Mouse (Mus musculus) Muller cell, postnatal 12 days (primary cell): ENCODE data around the gene Vta1.

Experiments
- DNase-seq: peaks from one replicate; pipeline ENCODE4 v3.0.0-alpha.2; 2015; ENCODE audit errors: inconsistent ontology term

Gene Vta1

DNA sequence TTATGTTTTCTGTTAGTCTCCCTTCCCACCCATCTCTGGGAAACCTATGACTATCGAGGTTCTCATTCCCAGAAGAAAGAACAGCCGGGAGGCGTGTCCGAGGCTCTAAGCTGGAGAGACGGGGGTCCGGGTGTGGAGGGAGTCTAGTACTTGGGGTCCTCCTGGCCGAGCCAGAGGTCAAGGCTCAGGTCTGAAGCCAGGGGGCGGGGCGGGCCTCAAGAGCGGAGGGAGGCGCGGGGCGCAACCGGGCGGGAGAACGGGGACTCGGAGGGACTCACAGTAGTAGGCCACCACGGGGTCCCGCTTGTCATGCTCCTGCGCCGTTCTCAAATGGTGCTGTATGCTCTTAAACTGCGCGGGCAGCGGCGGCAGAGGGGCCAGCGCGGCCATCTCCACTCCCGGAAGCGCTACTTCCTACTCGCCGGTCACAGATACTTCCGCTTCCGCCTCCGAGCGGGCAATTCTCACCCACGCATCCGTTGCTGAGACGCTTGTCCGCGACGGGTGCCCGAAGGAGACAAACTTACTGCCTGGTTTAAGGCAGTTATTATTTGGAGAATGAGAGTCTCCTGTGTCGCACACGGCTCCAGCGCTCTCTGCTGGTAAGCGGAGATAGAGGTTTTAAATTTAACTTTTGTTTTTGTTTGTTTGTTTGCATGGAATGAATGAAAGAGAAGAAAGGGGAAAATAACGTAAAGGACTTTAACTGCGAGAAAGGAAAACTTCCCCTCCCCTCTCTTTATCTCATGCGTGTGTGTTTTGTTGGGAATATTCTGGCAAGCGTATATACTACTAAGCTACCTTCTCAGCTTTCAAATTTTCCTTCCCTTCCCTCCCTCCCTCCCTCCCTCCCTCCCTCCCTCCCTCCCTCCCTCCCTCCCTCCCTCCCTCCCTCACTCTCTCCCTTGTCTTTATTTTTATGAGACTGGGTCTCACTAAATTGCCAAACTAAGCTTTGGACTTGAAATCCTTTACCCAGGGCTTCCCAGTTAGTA lies at the start of gene Vta1, which contains the start of gene Nmbr:
Vta1 (minus strand) TSS at position 489 of the 995 bp plus-strand sequence.
Nmbr (plus strand) TSS at position 520 of the 995 bp plus-strand sequence.
- peak; percentile 92 for DNase-seq

- DNase-seq = peak; percentile 33
Measured at GRCm38 (mm10) chr10:14734285-14734684, 28.9 kb upstream of the Vta1 start.

DNA sequence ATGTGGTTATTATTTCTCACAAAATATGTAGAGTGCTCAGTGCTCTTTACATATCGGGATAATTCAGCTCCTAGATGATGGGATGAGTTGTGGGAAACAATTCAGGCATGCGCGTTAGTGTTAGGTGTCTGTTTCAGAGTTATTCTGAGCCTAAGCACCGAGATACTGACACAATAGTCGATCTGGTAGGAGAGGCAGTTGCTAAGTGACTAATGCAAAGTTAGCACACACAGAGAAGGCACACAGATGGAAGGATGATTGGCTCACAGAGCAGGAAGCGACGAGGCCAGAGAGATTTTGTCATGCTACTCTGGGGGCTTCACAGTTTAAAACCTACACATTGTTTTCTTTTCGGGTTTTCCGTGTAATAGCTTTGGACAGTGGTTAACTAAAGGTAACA lies 20.3 kb upstream of the Vta1 start:
- no peak for DNase-seq

- no peak for DNase-seq
Measured at GRCm38 (mm10) chr10:14718114-14718513, 12.8 kb upstream of the Vta1 start, which contains the start of gene Gje1. Gje1 (minus strand) TSS chr10:14718214.

DNA sequence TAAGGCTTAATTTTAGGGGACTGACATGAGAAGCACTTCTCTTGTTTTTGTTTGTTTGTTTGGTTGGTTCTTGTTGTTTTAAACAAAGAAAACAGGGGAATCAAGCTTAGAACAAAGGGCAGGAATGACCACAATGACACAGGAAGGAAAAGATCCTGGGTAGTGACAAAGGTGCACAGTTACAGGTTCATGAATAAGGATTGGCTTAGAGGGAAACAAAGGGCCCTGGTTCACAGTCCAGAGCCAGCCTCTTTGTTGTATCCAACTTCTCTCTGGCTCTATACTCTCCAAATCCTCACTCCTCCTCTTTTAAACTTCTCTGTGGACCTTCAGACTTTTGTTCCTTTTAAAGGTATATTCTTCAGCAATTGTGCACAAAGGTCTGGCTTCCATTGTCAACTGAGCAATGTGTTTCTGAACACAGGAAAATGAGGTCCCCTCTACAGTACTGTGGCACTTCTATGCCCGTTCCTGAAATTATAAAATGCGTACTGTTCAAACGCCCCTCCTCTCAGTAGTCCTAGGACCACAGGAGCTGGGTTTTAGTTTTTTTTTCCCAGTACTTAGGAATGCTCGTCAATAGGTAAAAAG lies 1.4 kb downstream of the Vta1 start:
- DNase-seq = no peak

- DNase-seq = peak; percentile 14
Measured at GRCm38 (mm10) chr10:14703239-14703638, 2.1 kb downstream of the Vta1 start.

- DNase-seq = no peak
Measured at GRCm38 (mm10) chr10:14690349-14690748, 15.0 kb downstream of the Vta1 start.

DNA sequence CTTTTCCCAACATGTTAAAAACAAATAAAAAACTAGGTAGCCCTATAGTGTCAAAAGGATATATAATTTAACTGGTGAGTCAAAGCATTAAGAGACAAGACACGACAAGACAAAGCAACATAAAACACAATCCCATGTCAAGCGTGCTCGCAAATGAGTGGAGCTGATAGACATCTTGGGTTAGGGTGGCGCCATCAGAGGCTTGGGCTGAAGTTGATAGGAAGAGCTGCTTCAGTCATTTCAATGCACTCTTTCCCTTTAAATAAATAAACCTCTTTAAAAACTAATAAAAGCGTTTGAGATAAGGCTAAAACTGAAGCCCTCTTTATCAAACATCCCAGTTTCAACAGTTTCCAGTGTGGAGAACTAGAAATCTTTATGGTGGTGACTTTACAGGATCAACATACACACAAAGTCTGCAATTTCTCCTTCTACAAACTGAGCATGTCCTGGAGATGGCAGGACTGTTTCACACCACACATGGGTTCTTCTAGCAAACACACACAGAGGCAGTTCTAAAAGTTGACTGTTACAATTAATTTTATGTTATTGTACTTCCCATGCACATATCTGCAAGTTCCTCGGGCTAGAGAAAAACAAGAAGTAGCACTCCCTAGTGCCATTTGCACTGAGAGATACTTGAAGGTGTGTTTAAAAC lies 16.4 kb downstream of the Vta1 start:
- no peak for DNase-seq

GRCm38 (mm10) chr10:14685663-14686062 lies 19.7 kb downstream of the Vta1 start:
- no peak for DNase-seq

- no peak for DNase-seq
Measured at GRCm38 (mm10) chr10:14666147-14666546, 39.2 kb downstream of the Vta1 start.

DNA sequence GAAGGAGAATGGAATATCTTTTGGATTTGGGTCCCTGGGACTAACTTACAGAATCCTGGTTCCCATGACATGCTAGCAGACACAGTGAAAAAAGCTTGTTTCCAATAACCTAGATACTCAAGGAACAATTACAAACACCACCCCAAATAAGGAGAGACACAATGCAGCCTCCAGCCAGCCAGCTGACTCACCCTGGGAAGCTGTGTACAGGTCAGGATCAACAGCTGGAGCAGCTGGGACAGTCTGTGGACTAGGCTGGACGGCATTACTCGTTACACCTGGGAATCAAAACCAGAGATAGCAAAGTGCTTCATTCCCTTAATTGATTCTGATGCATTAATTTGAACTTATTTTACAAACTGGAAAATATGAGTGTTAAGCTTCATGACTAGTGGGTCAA lies 44.5 kb downstream of the Vta1 start:
- DNase-seq = no peak

- DNase-seq = peak; percentile 75
Measured at GRCm38 (mm10) chr10:14639635-14640034, 65.7 kb downstream of the Vta1 start.

DNA sequence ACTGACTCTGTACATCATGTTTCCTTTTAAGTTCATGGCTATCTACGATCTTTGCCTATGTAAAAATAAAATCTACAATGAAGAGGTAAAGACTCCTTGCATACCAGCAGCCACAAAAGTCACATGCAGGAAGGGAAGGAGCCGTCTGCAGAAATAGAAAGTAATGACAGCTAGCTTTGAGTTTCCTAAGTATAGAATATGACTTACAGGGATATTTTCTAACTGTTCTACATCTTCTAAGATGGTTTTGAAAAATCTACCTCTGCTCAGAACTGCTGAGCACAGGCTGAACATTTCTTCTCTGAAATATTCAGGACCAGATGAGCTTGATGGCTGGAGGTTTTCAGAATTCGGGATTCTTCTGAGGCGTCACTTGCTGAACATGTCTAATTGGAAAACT lies 66.3 kb downstream of the Vta1 start:
- DNase-seq = no peak

DNA sequence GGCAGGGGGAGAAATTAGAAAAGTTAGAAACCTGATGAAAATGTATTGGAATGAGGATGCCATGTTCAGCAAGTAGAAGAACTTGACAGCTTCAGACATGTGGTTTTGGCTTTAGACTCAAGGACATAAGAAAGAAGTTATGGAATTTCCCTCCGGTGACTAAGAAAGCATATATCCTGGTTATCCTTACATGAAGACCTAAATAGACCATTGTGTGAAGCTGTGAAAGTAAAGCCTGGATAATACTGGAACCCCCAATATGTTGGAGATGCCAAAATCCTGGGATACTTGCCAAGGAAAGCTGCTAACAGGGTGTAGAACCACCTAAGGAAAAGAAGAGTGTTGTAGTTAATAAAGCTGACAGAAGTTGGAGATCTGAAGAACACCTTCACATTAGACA lies 79.7 kb downstream of the Vta1 start:
- no peak for DNase-seq

- peak; percentile 17 for DNase-seq
Measured at GRCm38 (mm10) chr10:14619156-14619555, 86.2 kb downstream of the Vta1 start.

DNA sequence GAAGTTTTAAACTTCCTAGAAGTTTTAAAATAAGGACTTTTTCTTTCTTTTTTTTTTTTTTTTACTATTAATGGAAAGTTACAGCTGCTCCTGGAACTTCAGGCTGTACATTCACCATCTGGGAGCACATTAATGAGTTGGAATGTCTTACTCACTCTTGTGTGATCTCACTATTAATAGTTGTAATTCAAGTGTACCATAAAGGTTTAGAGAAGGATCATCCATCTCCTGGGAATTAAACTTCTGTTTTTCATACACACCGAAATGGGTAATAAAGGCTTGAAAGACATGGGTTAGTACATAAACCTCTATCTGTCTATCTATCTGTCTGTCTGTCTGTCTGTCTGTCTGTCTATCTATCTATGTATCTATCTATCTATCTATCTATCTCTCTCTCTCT lies 87.1 kb downstream of the Vta1 start:
- DNase-seq = no peak

DNA sequence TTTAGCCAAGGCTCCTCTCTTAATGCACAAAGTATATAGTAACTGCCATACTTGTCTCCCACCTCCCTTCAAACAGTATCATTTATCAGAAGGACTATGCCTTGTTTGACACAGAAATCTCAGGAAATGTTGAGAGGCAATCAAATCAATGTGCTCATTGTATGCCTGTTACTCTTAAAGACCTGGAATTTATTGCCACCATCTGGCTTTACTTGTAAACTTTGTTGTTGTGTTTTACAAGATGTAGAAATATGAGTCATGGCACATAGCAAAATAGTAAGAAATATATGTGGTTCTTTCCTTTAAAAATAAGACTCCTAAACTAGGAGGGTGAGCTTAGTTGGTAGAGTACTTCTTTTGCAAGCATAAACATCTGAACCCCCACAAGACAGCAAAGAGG lies 89.9 kb downstream of the Vta1 start:
- DNase-seq = no peak

DNA sequence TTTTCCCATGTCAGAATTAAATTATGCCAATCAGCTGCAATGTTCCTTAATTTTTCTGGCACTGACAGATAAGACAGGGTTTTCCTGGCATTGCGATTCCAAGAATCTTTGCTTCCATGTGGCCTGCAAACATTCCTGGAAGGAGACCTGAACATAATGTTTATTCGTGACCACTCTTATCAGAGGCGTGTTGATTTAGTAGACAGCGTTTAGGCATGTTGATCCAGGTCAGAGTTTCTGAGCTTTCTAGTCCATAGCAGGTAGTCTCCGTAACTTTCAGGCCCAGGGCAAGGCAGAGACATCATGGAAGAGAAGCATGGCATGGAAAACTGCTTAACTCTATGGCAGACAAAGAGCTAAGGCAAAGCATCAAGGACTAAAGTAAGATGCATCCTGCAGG lies 97.8 kb downstream of the Vta1 start:
- DNase-seq = no peak
